Mouse (Mus musculus): ENCODE results near the gene Hoxa10.

Gene Hoxa10

GRCm38 (mm10) chr6:52240389-52241000, at the start of gene Hoxa10:
Gene Hoxa10 (minus strand): TSS chr6:52240854.
- DNase-seq (ENCODE audit: low spot score) = peak; percentile 89

GRCm38 (mm10) chr6:52290186-52290585, 49.5 kb upstream of the Hoxa10 start:
- DNase-seq (ENCODE audit: low spot score) = no peak

GRCm38 (mm10) chr6:52283896-52284295, 43.2 kb upstream of the Hoxa10 start:
- no peak for DNase-seq (ENCODE audit: low spot score)

GRCm38 (mm10) chr6:52281084-52281483, 40.4 kb upstream of the Hoxa10 start:
- no peak for DNase-seq (ENCODE audit: low spot score)

GRCm38 (mm10) chr6:52276920-52277319, 36.3 kb upstream of the Hoxa10 start:
- no peak for DNase-seq (ENCODE audit: low spot score)

GRCm38 (mm10) chr6:52276382-52276781, 35.7 kb upstream of the Hoxa10 start:
- no peak for DNase-seq (ENCODE audit: low spot score)

GRCm38 (mm10) chr6:52275563-52276280, 35.1 kb upstream of the Hoxa10 start:
- DNase-seq (ENCODE audit: low spot score) = no peak

- no peak for DNase-seq (ENCODE audit: low spot score)
Measured at GRCm38 (mm10) chr6:52274576-52274975, 33.9 kb upstream of the Hoxa10 start.

- DNase-seq (ENCODE audit: low spot score) = no peak
Measured at GRCm38 (mm10) chr6:52273656-52274280, 33.1 kb upstream of the Hoxa10 start.

GRCm38 (mm10) chr6:52272766-52273655, 32.4 kb upstream of the Hoxa10 start:
- no peak for DNase-seq (ENCODE audit: low spot score)

- peak; percentile 73 for DNase-seq (ENCODE audit: low spot score)
Measured at GRCm38 (mm10) chr6:52270494-52271480, 30.1 kb upstream of the Hoxa10 start.

- no peak for DNase-seq (ENCODE audit: low spot score)
Measured at GRCm38 (mm10) chr6:52268756-52269155, 28.1 kb upstream of the Hoxa10 start.

- DNase-seq (ENCODE audit: low spot score) = no peak
Measured at GRCm38 (mm10) chr6:52268341-52268740, 27.7 kb upstream of the Hoxa10 start.

GRCm38 (mm10) chr6:52267691-52268090, 27.0 kb upstream of the Hoxa10 start:
- DNase-seq (ENCODE audit: low spot score) = no peak

- no peak for DNase-seq (ENCODE audit: low spot score)
Measured at GRCm38 (mm10) chr6:52267221-52267620, 26.6 kb upstream of the Hoxa10 start.

GRCm38 (mm10) chr6:52266666-52266985, 26.0 kb upstream of the Hoxa10 start:
- DNase-seq (ENCODE audit: low spot score) = no peak

GRCm38 (mm10) chr6:52265913-52266665, 25.4 kb upstream of the Hoxa10 start:
- no peak for DNase-seq (ENCODE audit: low spot score)

GRCm38 (mm10) chr6:52265306-52265912, 24.8 kb upstream of the Hoxa10 start:
- DNase-seq (ENCODE audit: low spot score) = no peak

- DNase-seq (ENCODE audit: low spot score) = no peak
Measured at GRCm38 (mm10) chr6:52264106-52264790, 23.6 kb upstream of the Hoxa10 start.

- DNase-seq (ENCODE audit: low spot score) = no peak
Measured at GRCm38 (mm10) chr6:52263321-52263585, 22.6 kb upstream of the Hoxa10 start.
